Mouse (Mus musculus) kidney, adult 2 months (tissue): Measurements from ENCODE around the gene Ctbs.

ENCODE experiments used
- CTCF ChIP-seq: fragments of 200-500 bp; conservative IDR thresholded peaks from 2 replicates; pipeline ENCODE4 v1.5.1; 2011; ENCODE audit warnings: low read depth, mild to moderate bottlenecking, control low read depth, low read length, moderate library complexity, mixed read lengths; ENCODE audit not compliant: insufficient read depth, insufficient read length
- POLR2A ChIP-seq: fragments of 200-500 bp; IDR thresholded peaks from one replicate; pipeline ENCODE4 v1.6.1; 2011; ENCODE audit warnings: low read depth, low read length, control low read depth

DNA sequence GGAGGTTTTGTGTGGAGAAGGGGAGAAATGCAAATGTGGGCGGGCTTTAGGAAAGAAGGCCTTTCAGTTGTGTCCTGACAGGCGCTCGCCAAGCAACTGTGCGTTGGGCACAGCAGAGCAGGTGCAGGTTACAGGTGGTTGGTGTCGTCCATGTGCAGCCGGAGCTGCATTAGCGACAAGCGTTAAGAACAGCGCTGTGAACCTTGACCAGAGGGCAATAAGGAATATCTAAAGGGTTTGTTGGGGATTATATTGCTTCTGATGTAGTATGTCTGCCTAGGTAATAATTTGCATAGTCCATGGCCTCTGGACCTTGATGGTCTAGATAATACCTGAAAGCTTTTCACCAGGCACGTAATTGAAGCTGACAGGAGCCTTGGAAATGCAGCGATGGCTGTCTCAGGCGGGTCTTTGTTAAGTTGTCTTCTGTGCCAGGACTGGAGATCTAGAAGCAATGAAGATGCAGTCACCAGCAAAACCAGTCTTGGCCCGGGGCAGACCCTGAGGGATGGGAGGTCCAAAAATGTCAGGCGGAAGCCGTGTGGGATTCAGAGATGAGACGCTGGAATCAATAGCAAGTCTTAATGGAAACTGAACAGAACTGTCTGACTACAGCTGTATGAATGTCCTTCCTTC is 42.4 kb upstream of the Ctbs start:
- TF ChIP-seq CTCF (no peak), POLR2A (no peak)
